Mouse (Mus musculus) hematopoietic stem cell, adult 5-6 weeks (primary cell): ENCODE results near the gene Bet1l. TPM values are rescaled to one million over a fixed set of nuclear protein-coding genes. Genes with fewer than 3 reads are reported as not detected.
A peak's percentile ranks its signal among the peaks of the same experiment; 100 is the strongest.

Experiments
- ATAC-seq, 2 experiments: fragments of 125-278 bp in 1 of 2; replicated peaks in 1 of 2; 2 replicates each; pipeline ENCODE4 v1.8.0; 2016 to 2017; ENCODE audit warnings: inconsistent platforms in 2 of 2, mild to moderate bottlenecking in 2 of 2, moderate number of reproducible peaks in 2 of 2, low read depth in 1 of 2, moderate TSS enrichment in 1 of 2; ENCODE audit not compliant: low FRiP score in 2 of 2, poor library complexity in 2 of 2, severe bottlenecking in 2 of 2, insufficient read depth in 1 of 2, low TSS enrichment in 1 of 2
- total RNA-seq: library from RNA; stranded (forward); fragments of 172-1452, 232-1000 nt; gene quantifications from 2 replicates; pipeline ENCODE4 v1.2.3, GENCODE M21; 2017

Bet1l gene
- total RNA-seq, 1 experiment from 2014 or later: 28.2 TPM

GRCm38 (mm10) chr7:140805704-140806103 lies 51.7 kb downstream of the Bet1l start:
- ATAC-seq: peak; percentile 85 to 94

Other genes with a start within 250 kb of the Bet1l start
- not detected in 2 replicates for gene Olfr61, start 228.6 kb downstream of the Bet1l start, total RNA-seq
- gene Olfr53, start 211.1 kb downstream of the Bet1l start, total RNA-seq: not detected in 2 replicates
- gene Olfr539, start 197.6 kb downstream of the Bet1l start, total RNA-seq: not detected in 2 replicates
- gene Olfr45, start 175.6 kb downstream of the Bet1l start, total RNA-seq: not detected in 2 replicates
- gene Olfr541, start 160.3 kb downstream of the Bet1l start, total RNA-seq: not detected in 2 replicates
- not detected in 2 replicates for gene Cyp2e1, start 93.8 kb downstream of the Bet1l start, total RNA-seq
- 0.88 and 1.8 TPM in 2 replicates for gene Syce1, start 69.7 kb downstream of the Bet1l start, total RNA-seq
- gene Zfp941, start 35.4 kb downstream of the Bet1l start, total RNA-seq: 2.4 and 3.4 TPM in 2 replicates
- not detected in 2 replicates for gene Urah, start 22.6 kb downstream of the Bet1l start, total RNA-seq
- not detected in 2 replicates for gene Scgb1c1, start 12.0 kb downstream of the Bet1l start, total RNA-seq
- not detected in 2 replicates for gene Odf3, start 9.8 kb downstream of the Bet1l start, total RNA-seq
- 1.8 and 4.6 TPM in 2 replicates for gene Gm45785, start 1.2 kb downstream of the Bet1l start, total RNA-seq
- gene Ric8a, start 620 bp downstream of the Bet1l start, total RNA-seq: 49.0 and 66.3 TPM in 2 replicates
- 131 and 147 TPM in 2 replicates for gene Psmd13, start 24.4 kb upstream of the Bet1l start, total RNA-seq
- gene Sirt3, start 24.7 kb upstream of the Bet1l start, total RNA-seq: 50.7 and 71.5 TPM in 2 replicates
- not detected in 2 replicates for gene Cox8b, start 42.9 kb upstream of the Bet1l start, total RNA-seq
- 0.25 and 0.35 TPM in 2 replicates for gene Nlrp6, start 63.3 kb upstream of the Bet1l start, total RNA-seq
- gene Pgghg, start 83.8 kb upstream of the Bet1l start, total RNA-seq: 11.2 and 17.7 TPM in 2 replicates
- 1.0 TPM in 1 of 2 replicates, not detected in the other for gene Ifitm5, start 92.7 kb upstream of the Bet1l start, total RNA-seq
- not detected in 2 replicates for gene Gm45717, start 98.4 kb upstream of the Bet1l start, total RNA-seq
- 328 and 386 TPM in 2 replicates for gene Ifitm2, start 98.4 kb upstream of the Bet1l start, total RNA-seq
- gene Ifitm1, start 109.6 kb upstream of the Bet1l start, total RNA-seq: 250 and 359 TPM in 2 replicates
- 143 and 341 TPM in 2 replicates for gene Ifitm3, start 153.2 kb upstream of the Bet1l start, total RNA-seq
- gene Ifitm6, start 160.3 kb upstream of the Bet1l start, total RNA-seq: 68.4 and 203 TPM in 2 replicates
- gene Gm17387, start 171.6 kb upstream of the Bet1l start, total RNA-seq: not detected in 2 replicates
- 4.1 and 6.6 TPM in 2 replicates for gene B4galnt4, start 203.5 kb upstream of the Bet1l start, total RNA-seq
- gene Pkp3, start 220.6 kb upstream of the Bet1l start, total RNA-seq: 1.2 and 2.3 TPM in 2 replicates
- gene Sigirr, start 243.0 kb upstream of the Bet1l start, total RNA-seq: 22.0 and 32.5 TPM in 2 replicates